Mouse (Mus musculus): ENCODE measurements around the gene Trim46. TPM values are rescaled to one million over a fixed set of nuclear protein-coding genes. Genes with fewer than 3 reads are reported as not detected.

The Trim46 gene
- polyA plus RNA-seq, 1 experiment from 2014 or later = 25.1 TPM

GRCm38 (mm10) chr3:89202253-89203141, 43.6 kb downstream of the Trim46 start, which contains the start of gene Gba:
Gba (plus strand) TSS chr3:89202928.
- WGBS = 28% methylated on average over 13 of the region's 13 CpGs
- ATAC-seq (ENCODE audit: low FRiP score) = peak; percentile 92
- Histone ChIP-seq H3K4me3 (replicated peaks) (peak within 1 kb of the TSS; percentile 58), H3K9ac (peak within 1 kb of the TSS; percentile 61), H3K36me3 (replicated peaks) (peaks cover 31% of the 10 kb centered on the region), H3K9me3 (no peaks in the 10 kb centered on the region), H3K27me3 (no peaks in the 10 kb centered on the region), H3K4me2 (peak within 1 kb of the TSS; percentile 68), H3K27ac (no peak within 1 kb of the TSS), H3K4me1 (peaks cover 6% of the 10 kb centered on the region)

GRCm38 (mm10) chr3:89199839-89200238, 46.3 kb downstream of the Trim46 start:
- Histone ChIP-seq H3K27ac (no peak overlapping the region), H3K4me2 (no peak overlapping the region), H3K27me3 (no peaks in the 10 kb centered on the region), H3K36me3 (replicated peaks) (0 out of 2 replicates have a peak, but pooled peaks cover 5% of the 10 kb centered on the region), H3K4me3 (replicated peaks) (no peak overlapping the region), H3K9me3 (no peaks in the 10 kb centered on the region), H3K9ac (no peak overlapping the region), H3K4me1 (peaks cover 20% of the 10 kb centered on the region)
- WGBS = 87% methylated on average over 3 of the region's 3 CpGs
- no peak for ATAC-seq (ENCODE audit: low FRiP score)

GRCm38 (mm10) chr3:89195979-89196877, 49.9 kb downstream of the Trim46 start:
- Histone ChIP-seq H3K4me3 (replicated peaks) (peak overlapping the region; percentile 29), H3K27ac (peak overlapping the region; percentile 77), H3K27me3 (no peaks in the 10 kb centered on the region), H3K4me1 (peaks cover 14% of the 10 kb centered on the region), H3K9me3 (no peaks in the 10 kb centered on the region), H3K36me3 (replicated peaks) (no peaks in the 10 kb centered on the region), H3K4me2 (peak overlapping the region; percentile 50), H3K9ac (peak overlapping the region; percentile 41)
- 6% methylated on average over 33 of the region's 33 CpGs for WGBS
- ATAC-seq (ENCODE audit: low FRiP score) = peak; percentile 94

GRCm38 (mm10) chr3:89193853-89194252, 52.3 kb downstream of the Trim46 start:
- H3K9ac ChIP-seq = no peak overlapping the region
- no peaks in the 10 kb centered on the region for H3K9me3 ChIP-seq
- H3K36me3 ChIP-seq (replicated peaks) = peaks cover 1% of the 10 kb centered on the region; the same call in 1 of the 2 replicates
- no peak overlapping the region for H3K27ac ChIP-seq
- WGBS = 91% methylated on average over 2 of the region's 2 CpGs
- no peak for ATAC-seq (ENCODE audit: low FRiP score)
- peaks cover 14% of the 10 kb centered on the region for H3K4me1 ChIP-seq
- no peaks in the 10 kb centered on the region for H3K27me3 ChIP-seq
- no peak overlapping the region for H3K4me3 ChIP-seq (replicated peaks)
- H3K4me2 ChIP-seq = no peak overlapping the region

GRCm38 (mm10) chr3:89193351-89193750, 52.8 kb downstream of the Trim46 start:
- H3K27ac ChIP-seq = no peak overlapping the region
- ATAC-seq (ENCODE audit: low FRiP score) = no peak
- H3K36me3 ChIP-seq (replicated peaks) = peaks cover 6% of the 10 kb centered on the region; the same call in 1 of the 2 replicates
- H3K9ac ChIP-seq = no peak overlapping the region
- no peaks in the 10 kb centered on the region for H3K27me3 ChIP-seq
- no peak overlapping the region for H3K4me3 ChIP-seq (replicated peaks)
- H3K9me3 ChIP-seq = no peaks in the 10 kb centered on the region
- peaks cover 14% of the 10 kb centered on the region for H3K4me1 ChIP-seq
- no peak overlapping the region for H3K4me2 ChIP-seq
- WGBS = 71% methylated on average over 1 of the region's 1 CpGs

GRCm38 (mm10) chr3:89190436-89190835, 55.7 kb downstream of the Trim46 start:
- Histone ChIP-seq H3K27me3 (peaks cover 4% of the 10 kb centered on the region; the same call in 1 of the 2 replicates), H3K9ac (no peak overlapping the region), H3K27ac (no peak overlapping the region), H3K4me1 (peaks cover 16% of the 10 kb centered on the region), H3K36me3 (replicated peaks) (peaks cover 11% of the 10 kb centered on the region; the same call in 1 of the 2 replicates), H3K4me3 (replicated peaks) (no peak overlapping the region), H3K9me3 (no peaks in the 10 kb centered on the region), H3K4me2 (no peak overlapping the region)
- no peak for ATAC-seq (ENCODE audit: low FRiP score)
- WGBS = 93% methylated on average over 8 of the region's 8 CpGs

GRCm38 (mm10) chr3:89188478-89188875, 57.6 kb downstream of the Trim46 start:
- peaks cover 32% of the 10 kb centered on the region for H3K4me1 ChIP-seq
- ATAC-seq (ENCODE audit: low FRiP score) = no peak
- no peak overlapping the region for H3K4me3 ChIP-seq (replicated peaks)
- H3K27ac ChIP-seq = no peak overlapping the region
- H3K9ac ChIP-seq = no peak overlapping the region
- H3K4me2 ChIP-seq = no peak overlapping the region
- peaks cover 11% of the 10 kb centered on the region; the same call in 1 of the 2 replicates for H3K36me3 ChIP-seq (replicated peaks)
- 61% methylated on average over 12 of the region's 12 CpGs for WGBS
- no peaks in the 10 kb centered on the region for H3K9me3 ChIP-seq
- H3K27me3 ChIP-seq = peaks cover 4% of the 10 kb centered on the region; the same call in 1 of the 2 replicates

- Histone ChIP-seq H3K4me3 (replicated peaks) (no peak overlapping the region), H3K27me3 (peaks cover 4% of the 10 kb centered on the region; the same call in 1 of the 2 replicates), H3K36me3 (replicated peaks) (peaks cover 11% of the 10 kb centered on the region; the same call in 1 of the 2 replicates), H3K9ac (0 out of 2 replicates have a peak overlapping the region, but pooled peaks have one; percentile 17), H3K27ac (no peak overlapping the region), H3K4me1 (peaks cover 34% of the 10 kb centered on the region), H3K9me3 (no peaks in the 10 kb centered on the region), H3K4me2 (no peak overlapping the region)
- no peak for ATAC-seq (ENCODE audit: low FRiP score)
- WGBS = 59% methylated on average over 18 of the region's 18 CpGs
Observed at GRCm38 (mm10) chr3:89187690-89188477, 58.2 kb downstream of the Trim46 start.

- no peak for ATAC-seq (ENCODE audit: low FRiP score)
- WGBS = 27% methylated on average over 23 of the region's 23 CpGs
- Histone ChIP-seq H3K9me3 (no peaks in the 10 kb centered on the region), H3K4me2 (no peak overlapping the region), H3K9ac (0 out of 2 replicates have a peak overlapping the region, but pooled peaks have one; percentile 17), H3K36me3 (replicated peaks) (peaks cover 15% of the 10 kb centered on the region), H3K4me3 (replicated peaks) (no peak overlapping the region), H3K4me1 (peaks cover 40% of the 10 kb centered on the region), H3K27me3 (peaks cover 4% of the 10 kb centered on the region; the same call in 1 of the 2 replicates), H3K27ac (no peak overlapping the region)
Observed at GRCm38 (mm10) chr3:89187197-89187596, 58.9 kb downstream of the Trim46 start.
